Mouse (Mus musculus) bone marrow, adult 2 months (tissue): Measurements from ENCODE around the gene Tpcn1.

Source experiments
- CTCF ChIP-seq: fragments of 200-500 bp; IDR thresholded peaks from 2 replicates; pipeline ENCODE4 v1.5.1; 2011; ENCODE audit warnings: low read length, control low read depth; ENCODE audit not compliant: control insufficient read depth, insufficient read depth
- POLR2A ChIP-seq: fragments of 200-500 bp; IDR thresholded peaks from 2 replicates; pipeline ENCODE4 v1.6.1; 2011; ENCODE audit warnings: low read depth, mild to moderate bottlenecking, control low read depth, low read length, borderline replicate concordance; ENCODE audit not compliant: control insufficient read depth

DNA sequence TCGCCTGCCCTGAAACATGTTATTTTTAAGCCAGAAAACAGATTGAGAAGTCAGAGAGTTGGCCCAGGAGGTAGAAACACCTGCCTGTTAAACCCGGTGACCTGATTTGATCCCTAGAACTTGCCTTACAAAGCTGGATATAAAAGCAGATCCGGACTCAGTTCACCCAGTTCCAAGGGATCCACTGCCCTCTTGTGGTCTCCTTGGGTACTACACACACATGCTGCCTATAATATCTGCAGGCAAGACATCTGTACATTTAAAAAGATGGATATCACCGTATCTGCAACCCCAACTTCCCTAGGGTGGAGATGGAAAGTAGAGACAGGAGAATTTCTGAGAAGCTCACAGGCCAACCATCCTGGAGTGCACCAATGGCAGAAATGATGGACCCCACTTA lies 27.4 kb upstream of the Tpcn1 start:
- no peak for TF ChIP-seq POLR2A
- TF ChIP-seq CTCF = peak; percentile 42; the same call in 1 of the 2 replicates
